Mouse (Mus musculus) adipose tissue, adult 10 weeks (tissue): ENCODE measurements around the gene Tmem170. TPM values are rescaled to one million over a fixed set of nuclear protein-coding genes. Genes with fewer than 3 reads are reported as not detected.

Experiments used
- polyA plus RNA-seq: library from polyadenylated mRNA; stranded (reverse); fragments of 350-450 nt; fragmentation: Illumina TruSeq; extraction: RNeasy Lipid Tissue Mini Kit (QIAGEN cat#74804); gene quantifications from one replicate; pipeline ENCODE4 v1.2.3, GENCODE M21; 2014; ENCODE audit warnings: low read depth, low replicate concordance

The Tmem170 gene
- polyA plus RNA-seq: 8.6 TPM

DNA sequence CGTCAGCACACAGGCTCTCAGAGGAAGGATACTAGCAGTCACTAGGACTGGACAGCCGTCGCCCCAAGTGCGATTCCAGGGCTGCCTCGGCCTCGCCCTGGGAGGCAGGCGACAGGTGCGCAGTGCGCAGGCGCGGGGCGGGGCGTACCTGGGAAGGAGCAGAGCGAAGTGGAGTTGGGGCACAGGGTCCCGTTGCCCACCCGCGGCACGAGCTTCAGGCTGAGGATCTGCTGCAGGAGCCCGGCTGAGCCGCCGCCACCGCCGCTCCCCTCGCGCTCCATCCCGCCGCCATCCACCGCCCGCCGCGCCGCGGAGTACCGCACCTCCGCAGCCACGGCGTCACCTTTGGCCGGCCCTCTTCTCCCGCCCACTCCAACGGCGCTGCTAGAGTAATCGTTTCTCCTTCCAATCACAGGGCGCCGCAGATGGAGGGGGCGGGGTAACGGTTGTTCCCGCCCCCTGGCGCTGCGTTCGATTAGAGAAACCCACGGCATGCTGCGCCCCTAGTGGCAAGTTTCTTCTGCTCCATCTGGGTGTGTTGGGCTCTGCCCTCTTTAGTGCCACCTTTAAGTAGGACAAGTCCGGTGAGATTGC lies at the start of gene Tmem170:
Tmem170 (minus strand) TSS at position 396 of the 594 bp plus-strand sequence.

GRCm38 (mm10) chr8:111909621-111910450 lies 33.3 kb upstream of the Tmem170 start, which contains the start of gene Chst5:
Gene Chst5 (minus strand): TSS chr8:111910447.

GRCm38 (mm10) chr8:111853861-111854501 lies 22.6 kb downstream of the Tmem170 start, which contains the start of gene Cfdp1:
Gene Cfdp1 (minus strand): TSS chr8:111854291.

Other genes starting within 250 kb of the Tmem170 start
- 267 TPM for gene Ldhd, start 246.4 kb downstream of the Tmem170 start, polyA plus RNA-seq
- gene Zfp1, start 233.3 kb downstream of the Tmem170 start, polyA plus RNA-seq: 20.4 TPM
- gene Ctrb1, start 185.7 kb downstream of the Tmem170 start, polyA plus RNA-seq: 2.3 TPM
- 27.1 TPM for gene Bcar1, start 132.9 kb downstream of the Tmem170 start, polyA plus RNA-seq
- gene Cfdp1, start 22.5 kb downstream of the Tmem170 start, polyA plus RNA-seq: 80.8 TPM
- gene Chst5, start 33.7 kb upstream of the Tmem170 start, polyA plus RNA-seq: not detected
- 11.7 TPM for gene Tmem231, start 57.1 kb upstream of the Tmem170 start, polyA plus RNA-seq
- 137 TPM for gene Gabarapl2, start 64.0 kb upstream of the Tmem170 start, polyA plus RNA-seq
- gene Adat1, start 115.6 kb upstream of the Tmem170 start, polyA plus RNA-seq: 5.9 TPM
- 61.8 TPM for gene Kars, start 134.6 kb upstream of the Tmem170 start, polyA plus RNA-seq
- 16.7 TPM for gene Terf2ip, start 134.6 kb upstream of the Tmem170 start, polyA plus RNA-seq
- gene Gm6793, start 138.3 kb upstream of the Tmem170 start, polyA plus RNA-seq: not detected